Mouse (Mus musculus) embryonic facial prominence, embryonic 14.5 days (tissue): ENCODE data around the gene Ccnd3. TPM values are rescaled to one million over a fixed set of nuclear protein-coding genes. Genes with fewer than 3 reads are reported as not detected.

Source experiments
- ATAC-seq: fragments of 200-750 bp; cut with Nextera tagmentation; 2 replicates; pipeline ENCODE4 v1.8.0; 2017; ENCODE audit warnings: low read depth, moderate number of reproducible peaks, moderate TSS enrichment
- DNase-seq: peaks from one replicate; pipeline ENCODE4 v3.0.0-alpha.2; 2015; ENCODE audit warnings: low spot score
- H3K27ac ChIP-seq: fragments of 300-500 bp; sonication (generic); replicated peaks from 2 replicates; pipeline ENCODE4 v1.5.1; 2014; ENCODE audit warnings: low read depth, mild to moderate bottlenecking, low read length, moderate library complexity
- H3K27me3 ChIP-seq: fragments of 300-500 bp; sonication (generic); replicated peaks from 2 replicates; pipeline ENCODE4 v1.6.1; 2014; ENCODE audit warnings: low read length; ENCODE audit not compliant: control insufficient read depth, insufficient read depth
- H3K36me3 ChIP-seq: fragments of 300-500 bp; sonication (generic); 2 replicates; pipeline ENCODE4 v1.6.1; 2014; ENCODE audit warnings: low read length, mixed read lengths; ENCODE audit not compliant: control insufficient read depth, insufficient read depth
- H3K4me1 ChIP-seq: fragments of 300-500 bp; sonication (generic); 2 replicates; pipeline ENCODE4 v1.6.1; 2014; ENCODE audit warnings: antibody characterized with exemption, low read length; ENCODE audit not compliant: control insufficient read depth, insufficient read depth
- H3K4me2 ChIP-seq: fragments of 300-500 bp; sonication (generic); 2 replicates; pipeline ENCODE4 v1.6.1; 2014; ENCODE audit warnings: low read depth, mild to moderate bottlenecking, low read length, moderate library complexity, mixed read lengths
- H3K4me3 ChIP-seq: fragments of 300-500 bp; sonication (generic); 2 replicates; pipeline ENCODE4 v1.5.1; 2014; ENCODE audit warnings: low read depth, mild to moderate bottlenecking, low read length
- H3K9ac ChIP-seq: fragments of 300-500 bp; sonication (generic); 2 replicates; pipeline ENCODE4 v1.6.1; 2014; ENCODE audit warnings: low read depth, mild to moderate bottlenecking, low read length, moderate library complexity, mixed read lengths
- H3K9me3 ChIP-seq: fragments of 300-500 bp; sonication (generic); 2 replicates; pipeline ENCODE4 v1.6.1; 2016; ENCODE audit warnings: low read length; ENCODE audit not compliant: control insufficient read depth
- WGBS: fragments of 180-500 bp; shearing (Covaris S2); extraction: QIAGEN DNeasy Blood & Tissue Kit; methylation state at CpG from one replicate; pipeline ENCODE4 v1.1.7; 2014; 5-methylcytosine and 5-hydroxymethylcytosine counted together
- polyA plus RNA-seq: library from polyadenylated mRNA; unstranded; fragments of >200 nt; fragmentation: Nextera tagmentation; extraction: Ambion mirVana; gene quantifications from 2 replicates; pipeline ENCODE4 v1.2.1, GENCODE M21; 2014

Gene Ccnd3
- polyA plus RNA-seq, 1 experiment from 2014 or later: 519 TPM

DNA sequence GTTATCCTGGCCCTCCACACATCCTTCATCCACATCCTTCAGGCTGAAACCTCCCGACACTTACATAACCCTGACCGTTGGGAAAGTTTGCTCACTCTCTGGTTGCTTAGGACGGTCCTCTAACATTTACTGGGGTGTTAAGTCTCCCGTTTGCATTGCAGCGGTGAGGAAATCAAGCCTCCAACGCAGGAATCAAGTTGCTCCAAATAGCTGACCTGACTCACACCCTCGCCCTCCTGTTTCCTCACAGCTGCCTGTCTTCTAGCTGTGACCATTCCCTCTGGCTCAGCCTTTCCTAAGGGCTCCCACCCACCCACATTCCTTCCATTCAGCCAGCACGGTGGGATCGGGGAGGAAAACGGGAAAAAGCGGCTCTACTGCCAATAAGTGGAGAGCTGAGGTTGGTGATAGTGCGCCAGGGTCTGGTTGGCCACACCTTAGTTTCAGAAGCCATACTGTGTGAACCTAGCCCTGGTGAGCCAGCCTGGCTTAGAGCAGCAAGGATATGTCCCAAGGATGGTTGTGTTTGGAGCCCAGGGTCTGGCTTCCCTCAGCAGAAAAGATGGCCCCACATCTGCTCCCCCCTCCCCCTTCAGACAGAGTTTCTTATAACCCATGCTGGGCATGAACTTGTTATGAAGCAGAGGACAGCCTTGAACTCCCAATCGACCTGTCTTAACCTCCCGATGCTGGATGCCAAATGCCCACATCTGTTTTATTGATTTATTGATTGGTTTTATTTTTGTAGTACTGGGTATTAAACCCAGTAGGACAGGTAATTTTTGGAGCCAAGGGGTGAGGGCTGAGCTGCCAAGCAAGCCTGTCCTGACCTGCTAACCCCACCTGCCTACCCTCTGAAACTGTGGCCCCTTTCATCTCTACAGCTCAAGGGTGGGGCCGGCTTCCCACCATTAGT lies 32.2 kb upstream of the Ccnd3 start:
- no peak overlapping the region for H3K27ac ChIP-seq
- no peaks in the 10 kb centered on the region for H3K9me3 ChIP-seq
- no peaks in the 10 kb centered on the region for H3K36me3 ChIP-seq
- no peak for DNase-seq
- no peak overlapping the region for H3K4me3 ChIP-seq
- H3K27me3 ChIP-seq: peaks cover 19% of the 10 kb centered on the region
- 35% methylated on average over 15 of the region's 15 CpGs for WGBS
- H3K9ac ChIP-seq: no peak overlapping the region
- no peak for ATAC-seq
- no peak overlapping the region for H3K4me2 ChIP-seq
- H3K4me1 ChIP-seq: peaks cover 6% of the 10 kb centered on the region

DNA sequence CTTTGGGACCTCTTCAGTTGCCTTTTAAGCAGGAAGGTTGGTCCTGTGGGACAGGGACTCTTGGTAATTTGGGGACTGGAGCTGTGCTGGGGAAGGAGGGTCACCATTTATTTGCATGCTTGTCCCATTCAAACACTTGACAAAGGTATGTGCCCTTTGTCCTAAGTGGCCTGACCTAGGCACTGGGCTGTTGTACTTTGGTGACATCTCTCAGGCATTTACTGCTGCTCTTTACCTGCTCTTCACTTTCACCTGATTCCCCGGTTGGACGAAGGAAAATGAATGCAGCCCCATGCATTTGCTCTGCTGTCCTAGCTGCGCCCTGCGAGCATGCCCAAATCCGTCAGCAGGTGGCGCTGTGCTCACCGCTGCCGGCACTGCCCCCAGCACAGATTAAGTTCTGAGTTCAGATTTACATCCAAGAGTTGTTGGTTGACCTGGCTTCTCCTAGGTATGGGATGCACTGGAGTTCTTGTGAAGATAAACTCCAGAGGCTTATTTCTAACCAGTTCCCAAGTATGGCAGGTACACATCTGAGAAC lies 31.3 kb upstream of the Ccnd3 start:
- no peak overlapping the region for H3K9ac ChIP-seq
- WGBS: 14% methylated on average over 8 of the region's 8 CpGs
- DNase-seq (no peak), ATAC-seq (no peak)
- no peaks in the 10 kb centered on the region for H3K9me3 ChIP-seq
- H3K4me1 ChIP-seq: peaks cover 6% of the 10 kb centered on the region
- no peak overlapping the region for H3K4me3 ChIP-seq
- no peak overlapping the region for H3K27ac ChIP-seq
- H3K36me3 ChIP-seq: no peaks in the 10 kb centered on the region
- H3K27me3 ChIP-seq: peaks cover 11% of the 10 kb centered on the region; the same call in 1 of the 2 replicates
- H3K4me2 ChIP-seq: no peak overlapping the region

DNA sequence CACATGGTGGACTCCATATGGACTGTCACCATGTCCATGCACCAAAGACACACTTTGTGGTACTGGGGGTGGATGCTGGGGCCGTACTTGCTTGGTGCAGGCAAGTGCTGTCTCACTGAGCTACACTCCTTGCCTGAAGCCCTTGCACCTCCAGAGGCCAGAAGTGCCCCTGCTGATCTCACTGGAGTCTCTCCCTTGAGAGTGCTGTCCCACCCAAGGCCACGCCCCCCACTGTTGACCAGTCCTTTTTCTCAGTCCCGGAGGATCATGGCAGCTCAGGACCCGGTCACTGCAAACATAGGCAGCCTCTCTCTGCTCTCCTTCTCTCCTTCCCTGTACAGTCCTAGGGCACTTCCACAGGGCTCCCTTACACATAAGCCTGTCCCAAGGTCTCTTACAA lies 30.6 kb upstream of the Ccnd3 start:
- Histone ChIP-seq H3K4me1 (peaks cover 6% of the 10 kb centered on the region), H3K27me3 (0 out of 2 replicates have a peak, but pooled peaks cover 4% of the 10 kb centered on the region), H3K4me3 (no peak overlapping the region), H3K9me3 (no peaks in the 10 kb centered on the region), H3K27ac (no peak overlapping the region), H3K36me3 (no peaks in the 10 kb centered on the region), H3K4me2 (no peak overlapping the region), H3K9ac (no peak overlapping the region)
- DNase-seq (no peak), ATAC-seq (no peak)
- 82% methylated on average over 4 of the region's 4 CpGs for WGBS

DNA sequence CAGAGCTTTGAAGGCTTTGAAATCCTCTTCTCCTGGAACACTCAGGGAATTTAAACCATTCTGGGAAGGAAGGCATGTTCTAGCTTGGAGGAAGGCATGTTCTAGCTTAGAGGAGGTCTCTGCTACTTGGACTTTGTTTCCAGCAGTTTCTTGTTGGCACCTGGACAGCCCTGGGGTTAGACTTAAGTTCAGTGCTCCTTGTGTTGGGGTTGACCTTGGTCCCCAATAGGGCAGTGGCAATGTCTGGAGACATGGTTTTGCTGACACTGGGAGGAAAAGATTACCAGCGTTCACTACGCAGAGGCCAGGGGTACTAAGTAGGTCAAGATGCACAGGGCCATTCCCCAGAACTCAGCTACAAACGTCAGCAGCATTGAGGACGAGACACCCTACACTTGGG lies 29.7 kb upstream of the Ccnd3 start:
- H3K9me3 ChIP-seq: no peaks in the 10 kb centered on the region
- DNase-seq (no peak), ATAC-seq (no peak)
- no peak overlapping the region for H3K4me3 ChIP-seq
- no peaks in the 10 kb centered on the region for H3K36me3 ChIP-seq
- H3K9ac ChIP-seq: no peak overlapping the region
- H3K27ac ChIP-seq: no peak overlapping the region
- WGBS: 87% methylated on average over 4 of the region's 4 CpGs
- no peaks in the 10 kb centered on the region for H3K27me3 ChIP-seq
- no peak overlapping the region for H3K4me2 ChIP-seq
- peaks cover 6% of the 10 kb centered on the region for H3K4me1 ChIP-seq

DNA sequence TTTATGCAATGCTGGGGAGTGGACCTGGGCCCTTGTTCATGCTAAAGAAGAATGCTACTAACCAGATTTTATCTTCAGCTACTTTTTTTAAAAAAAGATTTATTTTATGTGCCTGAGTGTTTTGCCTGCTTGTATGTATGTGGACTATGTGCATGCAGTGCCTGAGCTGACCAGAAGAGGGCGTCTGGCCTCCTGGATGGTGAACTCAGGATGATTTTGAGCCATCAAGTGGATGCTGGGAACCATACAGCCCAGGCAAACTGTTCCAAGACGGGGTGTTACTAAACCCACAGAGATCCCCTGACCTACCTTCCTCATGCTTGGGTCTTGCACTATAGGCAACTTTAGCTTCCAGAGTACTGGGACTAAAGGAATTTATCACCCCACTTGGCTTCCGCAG lies 29.1 kb upstream of the Ccnd3 start:
- ATAC-seq (no peak), DNase-seq (no peak)
- 64% methylated on average over 3 of the region's 3 CpGs for WGBS
- H3K4me3 ChIP-seq: no peak overlapping the region
- no peaks in the 10 kb centered on the region for H3K36me3 ChIP-seq
- H3K9me3 ChIP-seq: no peaks in the 10 kb centered on the region
- peaks cover 3% of the 10 kb centered on the region for H3K4me1 ChIP-seq
- no peak overlapping the region for H3K4me2 ChIP-seq
- no peak overlapping the region for H3K9ac ChIP-seq
- H3K27me3 ChIP-seq: no peaks in the 10 kb centered on the region
- H3K27ac ChIP-seq: no peak overlapping the region

DNA sequence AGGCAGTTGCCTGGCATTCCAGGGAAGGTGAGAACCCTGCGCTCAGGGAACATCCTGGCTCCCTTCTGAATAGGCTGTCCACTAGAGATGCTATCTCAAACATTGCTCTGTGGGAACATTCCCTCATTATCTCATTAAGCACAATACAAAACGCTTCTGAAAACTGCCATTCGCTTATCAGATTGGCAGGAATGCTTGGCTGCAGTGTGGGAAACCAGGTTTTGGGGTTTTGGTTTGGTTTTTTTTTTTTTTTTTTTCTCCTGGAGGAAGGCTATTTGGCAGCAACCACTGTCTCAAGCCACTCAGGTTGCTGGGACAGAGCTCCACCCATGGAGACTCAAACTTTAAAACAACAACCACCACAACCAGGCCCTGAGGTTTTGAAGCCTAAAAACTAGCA lies 25.0 kb upstream of the Ccnd3 start:
- Histone ChIP-seq H3K4me2 (no peak overlapping the region), H3K36me3 (no peaks in the 10 kb centered on the region), H3K27me3 (no peaks in the 10 kb centered on the region), H3K9me3 (no peaks in the 10 kb centered on the region), H3K27ac (no peak overlapping the region), H3K4me3 (no peak overlapping the region), H3K9ac (no peak overlapping the region), H3K4me1 (no peaks in the 10 kb centered on the region; the same call in 1 of the 2 replicates)
- WGBS: 72% methylated on average over 3 of the region's 3 CpGs
- no peak for ATAC-seq
- DNase-seq: no peak

DNA sequence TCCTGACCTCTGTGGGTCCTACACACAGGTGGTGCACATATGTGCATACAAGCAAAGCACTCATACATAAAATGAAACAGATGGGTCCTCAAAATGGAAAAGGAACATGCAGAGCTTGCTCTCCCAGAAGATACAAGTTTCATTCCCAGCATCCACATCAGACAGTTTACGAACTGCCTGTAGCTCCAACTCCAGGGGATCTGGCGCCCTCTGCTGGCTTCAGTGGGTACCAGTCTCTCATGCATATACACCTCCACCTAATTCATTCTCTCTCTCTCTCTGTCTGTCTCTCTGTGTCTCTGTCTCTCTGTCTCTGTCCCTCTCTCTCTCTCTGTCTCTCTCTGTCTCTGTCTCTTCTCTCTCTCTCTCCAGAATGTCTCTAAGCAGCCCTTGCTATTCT lies 22.4 kb upstream of the Ccnd3 start:
- no peak for ATAC-seq

DNA sequence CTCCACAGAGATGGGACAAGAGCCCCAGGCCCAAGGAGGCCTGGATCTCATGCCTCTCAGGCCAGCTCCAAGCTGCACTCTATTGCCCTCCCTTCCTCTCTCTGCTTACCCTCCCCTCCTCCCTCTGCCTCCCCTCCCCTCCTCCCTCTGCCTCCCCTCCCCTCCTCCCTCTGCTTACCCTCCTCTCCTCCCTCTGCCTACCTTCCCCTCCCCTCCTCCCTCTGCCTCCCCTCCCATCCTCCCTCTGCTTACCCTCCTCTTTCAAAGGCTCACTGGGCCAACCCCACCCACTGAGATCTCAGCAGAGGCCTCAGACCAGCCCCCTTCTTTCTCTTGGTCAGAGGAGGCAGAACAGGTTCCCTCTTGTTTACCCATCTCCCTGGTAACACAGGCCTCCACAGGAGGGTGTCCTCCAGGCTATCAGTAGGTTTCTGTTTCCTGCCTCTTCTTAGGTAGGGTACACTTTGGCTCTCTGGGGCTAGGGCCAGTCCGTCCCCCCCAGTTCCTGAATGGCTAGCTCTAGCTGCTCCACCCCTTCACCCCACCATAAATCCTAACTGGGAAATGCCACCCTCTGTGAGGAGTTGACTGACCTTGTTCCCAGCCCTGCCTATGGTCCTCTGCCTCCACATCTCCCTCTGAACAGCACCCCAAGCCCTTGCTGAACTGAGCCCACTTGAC lies 20.5 kb upstream of the Ccnd3 start:
- Histone ChIP-seq H3K9ac (no peak overlapping the region), H3K4me2 (no peak overlapping the region), H3K4me1 (peaks cover 3% of the 10 kb centered on the region; the same call in 1 of the 2 replicates), H3K4me3 (no peak overlapping the region), H3K27ac (peak overlapping the region; percentile 56), H3K27me3 (no peaks in the 10 kb centered on the region), H3K36me3 (peaks cover 12% of the 10 kb centered on the region), H3K9me3 (no peaks in the 10 kb centered on the region)
- peak; percentile 84 for DNase-seq
- ATAC-seq: peak; percentile 86
- 44% methylated on average over 1 of the region's 1 CpGs for WGBS

More for the DNA sequence above, 22.4 kb upstream of the Ccnd3 start:
- Histone ChIP-seq H3K36me3 (no peaks in the 10 kb centered on the region), H3K4me2 (no peak overlapping the region), H3K27me3 (no peaks in the 10 kb centered on the region), H3K4me3 (no peak overlapping the region), H3K27ac (no peak overlapping the region), H3K4me1 (peaks cover 3% of the 10 kb centered on the region; the same call in 1 of the 2 replicates), H3K9me3 (no peaks in the 10 kb centered on the region), H3K9ac (no peak overlapping the region)
- 51% methylated on average over 2 of the region's 2 CpGs for WGBS
- peak; percentile 54 for DNase-seq
